Mouse (Mus musculus): ENCODE data around the gene Fnip2.

- TF ChIP-seq CTCF (IDR thresholded peaks at IDR 0.05; ENCODE audit: low read depth) (no peak), EP300 (IDR thresholded peaks at IDR 0.05; ENCODE audit: low read depth) (no peak)
Observed at GRCm38 (mm10) chr3:79563511-79563910, 4.1 kb downstream of the Fnip2 start.
